Mouse (Mus musculus) liver, embryonic 11.5 days (tissue): ENCODE measurements around the gene Irf2bpl. TPM values are rescaled to one million over a fixed set of nuclear protein-coding genes. Genes with fewer than 3 reads are reported as not detected.

Experiments
- ATAC-seq: fragments of 200-750 bp; cut with Nextera tagmentation; replicated peaks from 2 replicates; pipeline ENCODE4 v1.8.0; 2017; ENCODE audit warnings: moderate number of reproducible peaks, mild to moderate bottlenecking, moderate TSS enrichment, moderate library complexity; ENCODE audit not compliant: low FRiP score
- DNase-seq: peaks from one replicate; pipeline ENCODE4 v3.0.0-alpha.2; 2017; ENCODE audit warnings: low spot score
- H3K27ac ChIP-seq: fragments of 300-500 bp; sonication (generic); 2 replicates; pipeline ENCODE4 v1.5.1; 2014; ENCODE audit warnings: mild to moderate bottlenecking, low read depth, low read length, control low read depth
- H3K27me3 ChIP-seq: fragments of 300-500 bp; sonication (generic); replicated peaks from 2 replicates; pipeline ENCODE4 v1.6.1; 2014; ENCODE audit warnings: low read length, mixed read lengths; ENCODE audit not compliant: control insufficient read depth, insufficient read depth
- H3K36me3 ChIP-seq: fragments of 300-500 bp; sonication (generic); 2 replicates; pipeline ENCODE4 v1.6.1; 2014; ENCODE audit warnings: mild to moderate bottlenecking, low read length, moderate library complexity, mixed read lengths; ENCODE audit not compliant: control insufficient read depth, insufficient read depth
- H3K4me1 ChIP-seq: fragments of 300-500 bp; sonication (generic); replicated peaks from 2 replicates; pipeline ENCODE4 v1.6.1; 2014; ENCODE audit warnings: low read length, mixed read lengths; ENCODE audit not compliant: control insufficient read depth, insufficient read depth
- H3K4me2 ChIP-seq: fragments of 300-500 bp; sonication (generic); 2 replicates; pipeline ENCODE4 v1.6.1; 2014; ENCODE audit warnings: mild to moderate bottlenecking, control low read depth, moderate library complexity
- H3K4me3 ChIP-seq: fragments of 300-500 bp; sonication (generic); 2 replicates; pipeline ENCODE4 v1.5.1; 2014; ENCODE audit warnings: low read depth, low read length, control low read depth
- H3K9ac ChIP-seq: fragments of 300-500 bp; sonication (generic); 2 replicates; pipeline ENCODE4 v1.6.1; 2014; ENCODE audit warnings: low read depth, low read length, control low read depth
- H3K9me3 ChIP-seq: fragments of 300-500 bp; sonication (generic); 2 replicates; pipeline ENCODE4 v1.6.1; 2016; ENCODE audit warnings: low read length, inconsistent platforms, mixed read lengths; ENCODE audit not compliant: control insufficient read depth
- WGBS: fragments of 180-500 bp; shearing (Covaris S2); extraction: QIAGEN DNeasy Blood & Tissue Kit; methylation state at CpG from one replicate; pipeline ENCODE4 v1.1.7; 2014; 5-methylcytosine and 5-hydroxymethylcytosine counted together
- polyA plus RNA-seq: library from polyadenylated mRNA; unstranded; fragments of >200 nt; fragmentation: Nextera tagmentation; extraction: Ambion mirVana; gene quantifications from 2 replicates; pipeline ENCODE4 v1.2.1, GENCODE M21; 2014

The Irf2bpl gene
- polyA plus RNA-seq, 1 experiment from 2014 or later, result 9.7 TPM

- H3K9ac ChIP-seq, result no peak overlapping the region
- 76% methylated on average over 7 of the region's 7 CpGs for WGBS
- DNase-seq (no peak), ATAC-seq (no peak)
- H3K36me3 ChIP-seq, result no peaks in the 10 kb centered on the region
- H3K4me2 ChIP-seq, result no peak overlapping the region
- no peak overlapping the region for H3K4me3 ChIP-seq
- no peaks in the 10 kb centered on the region for H3K9me3 ChIP-seq
- 0 out of 2 replicates have a peak, but pooled peaks cover 2% of the 10 kb centered on the region for H3K27me3 ChIP-seq
- H3K27ac ChIP-seq, result no peak overlapping the region
- H3K4me1 ChIP-seq, result peaks cover 32% of the 10 kb centered on the region
Measured at GRCm38 (mm10) chr12:86916796-86917573, 32.4 kb upstream of the Irf2bpl start.

GRCm38 (mm10) chr12:86915617-86916016 lies 31.0 kb upstream of the Irf2bpl start:
- H3K9ac ChIP-seq, result no peak overlapping the region
- H3K4me1 ChIP-seq, result peaks cover 34% of the 10 kb centered on the region
- ATAC-seq (no peak), DNase-seq (no peak)
- H3K4me2 ChIP-seq, result no peak overlapping the region
- no peaks in the 10 kb centered on the region for H3K9me3 ChIP-seq
- H3K27ac ChIP-seq, result no peak overlapping the region
- no peak overlapping the region for H3K4me3 ChIP-seq
- H3K36me3 ChIP-seq, result no peaks in the 10 kb centered on the region
- 0 out of 2 replicates have a peak, but pooled peaks cover 2% of the 10 kb centered on the region for H3K27me3 ChIP-seq
- 77% methylated on average over 7 of the region's 7 CpGs for WGBS

GRCm38 (mm10) chr12:86914756-86915155 lies 30.2 kb upstream of the Irf2bpl start:
- peaks cover 34% of the 10 kb centered on the region for H3K4me1 ChIP-seq
- no peak overlapping the region for H3K4me3 ChIP-seq
- DNase-seq, result no peak
- no peak overlapping the region for H3K9ac ChIP-seq
- H3K27me3 ChIP-seq, result 0 out of 2 replicates have a peak, but pooled peaks cover 2% of the 10 kb centered on the region
- H3K36me3 ChIP-seq, result no peaks in the 10 kb centered on the region
- peak overlapping the region; percentile 25 for H3K4me2 ChIP-seq
- ATAC-seq, result peak; percentile 46
- 39% methylated on average over 6 of the region's 6 CpGs for WGBS
- H3K9me3 ChIP-seq, result no peaks in the 10 kb centered on the region
- peak overlapping the region; percentile 53 for H3K27ac ChIP-seq

- ATAC-seq (peak; percentile 40; the same call in 1 of the 2 replicates), DNase-seq (no peak)
- 40% methylated on average over 2 of the region's 2 CpGs for WGBS
Measured at GRCm38 (mm10) chr12:86914351-86914750, 29.8 kb upstream of the Irf2bpl start.

GRCm38 (mm10) chr12:86912335-86913093 lies 27.9 kb upstream of the Irf2bpl start:
- H3K27ac ChIP-seq, result no peak overlapping the region
- H3K36me3 ChIP-seq, result no peaks in the 10 kb centered on the region
- DNase-seq (no peak), ATAC-seq (no peak)
- H3K9ac ChIP-seq, result no peak overlapping the region
- H3K4me3 ChIP-seq, result no peak overlapping the region
- peak overlapping the region; percentile 16; the same call in 1 of the 2 replicates for H3K4me2 ChIP-seq
- 7% methylated on average over 22 of the region's 22 CpGs for WGBS
- 0 out of 2 replicates have a peak, but pooled peaks cover 2% of the 10 kb centered on the region for H3K27me3 ChIP-seq
- H3K4me1 ChIP-seq, result peaks cover 18% of the 10 kb centered on the region
- H3K9me3 ChIP-seq, result no peaks in the 10 kb centered on the region

More at GRCm38 (mm10) chr12:86914351-86914750, 29.8 kb upstream of the Irf2bpl start:
- no peak overlapping the region for H3K9ac ChIP-seq
- peaks cover 33% of the 10 kb centered on the region for H3K4me1 ChIP-seq
- H3K27ac ChIP-seq, result peak overlapping the region; percentile 53
- H3K27me3 ChIP-seq, result 0 out of 2 replicates have a peak, but pooled peaks cover 2% of the 10 kb centered on the region
- no peaks in the 10 kb centered on the region for H3K9me3 ChIP-seq
- H3K36me3 ChIP-seq, result no peaks in the 10 kb centered on the region
- peak overlapping the region; percentile 25 for H3K4me2 ChIP-seq
- H3K4me3 ChIP-seq, result no peak overlapping the region

- Histone ChIP-seq H3K27me3 (0 out of 2 replicates have a peak, but pooled peaks cover 2% of the 10 kb centered on the region), H3K27ac (no peak overlapping the region), H3K36me3 (no peaks in the 10 kb centered on the region), H3K4me2 (no peak overlapping the region), H3K9me3 (no peaks in the 10 kb centered on the region), H3K4me3 (no peak overlapping the region), H3K4me1 (peaks cover 14% of the 10 kb centered on the region), H3K9ac (no peak overlapping the region)
- ATAC-seq (no peak), DNase-seq (no peak)
- 56% methylated on average over 10 of the region's 10 CpGs for WGBS
Measured at GRCm38 (mm10) chr12:86911482-86911931, 26.9 kb upstream of the Irf2bpl start.

GRCm38 (mm10) chr12:86906395-86906794 lies 21.8 kb upstream of the Irf2bpl start:
- no peak overlapping the region for H3K9ac ChIP-seq
- DNase-seq (peak; percentile 69), ATAC-seq (peak; percentile 70)
- H3K4me1 ChIP-seq, result 0 out of 2 replicates have a peak, but pooled peaks cover 2% of the 10 kb centered on the region
- H3K27ac ChIP-seq, result no peak overlapping the region
- H3K27me3 ChIP-seq, result no peaks in the 10 kb centered on the region
- peak overlapping the region; percentile 6 for H3K4me2 ChIP-seq
- 3% methylated on average over 15 of the region's 15 CpGs for WGBS
- H3K36me3 ChIP-seq, result no peaks in the 10 kb centered on the region
- H3K9me3 ChIP-seq, result no peaks in the 10 kb centered on the region
- H3K4me3 ChIP-seq, result no peak overlapping the region

- DNase-seq, result no peak
- ATAC-seq, result 0 out of 2 replicates have a peak, but pooled peaks have one; percentile 24
Measured at GRCm38 (mm10) chr12:86905876-86906275, 21.3 kb upstream of the Irf2bpl start.

More at GRCm38 (mm10) chr12:86905876-86906275, 21.3 kb upstream of the Irf2bpl start:
- 64% methylated on average over 7 of the region's 7 CpGs for WGBS
- Histone ChIP-seq H3K4me2 (peak overlapping the region; percentile 6), H3K4me1 (0 out of 2 replicates have a peak, but pooled peaks cover 2% of the 10 kb centered on the region), H3K4me3 (no peak overlapping the region), H3K9ac (no peak overlapping the region), H3K27me3 (no peaks in the 10 kb centered on the region), H3K36me3 (no peaks in the 10 kb centered on the region), H3K27ac (no peak overlapping the region), H3K9me3 (no peaks in the 10 kb centered on the region)
